Mouse (Mus musculus) heart, postnatal 0 days (tissue): Measurements from ENCODE around the gene Slc44a1.

Experiments used
- CTCF ChIP-seq: IDR thresholded peaks from 2 replicates; pipeline ENCODE4 v1.5.1; 2016; ENCODE audit warnings: antibody characterized with exemption, control low read depth, low read depth
- EP300 ChIP-seq: IDR thresholded peaks from 2 replicates; pipeline ENCODE4 v1.6.1; 2016; ENCODE audit warnings: antibody characterized with exemption, low read depth

- TF ChIP-seq CTCF (no peak), EP300 (no peak)
Measured at GRCm38 (mm10) chr4:53409526-53410085, 30.6 kb upstream of the Slc44a1 start.
